Mouse (Mus musculus): ENCODE measurements around the gene Nt5dc3. TPM values are rescaled to one million over a fixed set of nuclear protein-coding genes. Genes with fewer than 3 reads are reported as not detected.

The Nt5dc3 gene
- total and polyA plus RNA-seq, 2 experiments, result 5.3 to 10.3 TPM

GRCm38 (mm10) chr10:86763672-86764071, 15.1 kb upstream of the Nt5dc3 start, which contains the start of gene Gm49358:
TSS of gene Gm49358 (plus strand) at chr10:86763972.
- TF ChIP-seq POLR2A (IDR thresholded peaks at IDR 0.05; ENCODE audit: extremely low read depth, insufficient read depth, low read length) (no peak), CTCF (IDR thresholded peaks at IDR 0.05; ENCODE audit: low read depth, low read length) (no peak)
- Histone ChIP-seq H3K4me1 (ENCODE audit: control insufficient read depth, insufficient read depth, low read length) (no peaks in the 10 kb centered on the region), H3K27me3 (ENCODE audit: control insufficient read depth, insufficient read depth, low read length) (no peaks in the 10 kb centered on the region), H3K4me3 (ENCODE audit: insufficient read depth, low read depth, low read length) (no peak within 1 kb of the TSS), H3K9ac (ENCODE audit: low read depth, low read length) (no peak within 1 kb of the TSS), H3K27ac (replicated peaks; ENCODE audit: insufficient read depth, low read depth, low read length) (no peak within 1 kb of the TSS), H3K79me2 (ENCODE audit: control insufficient read depth, insufficient read depth, low read length) (no peaks in the 10 kb centered on the region), H3K36me3 (ENCODE audit: control insufficient read depth, insufficient read depth, low read length) (no peaks in the 10 kb centered on the region)
- WGBS, result 97% methylated on average over 5 of the region's 5 CpGs
- no peak for DNase-seq (ENCODE audit: extremely low read depth, low read depth, low spot score)

- WGBS, result 89% methylated on average over 4 of the region's 4 CpGs
- TF ChIP-seq CTCF (IDR thresholded peaks at IDR 0.05; ENCODE audit: low read depth, low read length) (no peak), POLR2A (IDR thresholded peaks at IDR 0.05; ENCODE audit: extremely low read depth, insufficient read depth, low read length) (no peak)
These were observed 13.3 kb upstream of the Nt5dc3 start for GRCm38 (mm10) chr10:86765344-86765966.

GRCm38 (mm10) chr10:86769216-86769615, 9.6 kb upstream of the Nt5dc3 start:
- no peak overlapping the region for H3K9ac ChIP-seq (ENCODE audit: low read depth, low read length)
- H3K27ac ChIP-seq (replicated peaks; ENCODE audit: insufficient read depth, low read depth, low read length), result no peak overlapping the region
- TF ChIP-seq POLR2A (IDR thresholded peaks at IDR 0.05; ENCODE audit: extremely low read depth, insufficient read depth, low read length), result no peak
- TF ChIP-seq CTCF (IDR thresholded peaks at IDR 0.05; ENCODE audit: low read depth, low read length), result no peak
- H3K27me3 ChIP-seq (ENCODE audit: control insufficient read depth, insufficient read depth, low read length), result no peaks in the 10 kb centered on the region
- 78% methylated on average over 5 of the region's 5 CpGs for WGBS
- H3K4me3 ChIP-seq (ENCODE audit: insufficient read depth, low read depth, low read length), result no peak overlapping the region
- DNase-seq (ENCODE audit: extremely low read depth, low read depth, low spot score), result no peak
- no peaks in the 10 kb centered on the region for H3K79me2 ChIP-seq (ENCODE audit: control insufficient read depth, insufficient read depth, low read length)
- no peaks in the 10 kb centered on the region for H3K36me3 ChIP-seq (ENCODE audit: control insufficient read depth, insufficient read depth, low read length)
- no peaks in the 10 kb centered on the region for H3K4me1 ChIP-seq (ENCODE audit: control insufficient read depth, insufficient read depth, low read length)

More at GRCm38 (mm10) chr10:86765344-86765966, 13.3 kb upstream of the Nt5dc3 start:
- no peaks in the 10 kb centered on the region for H3K79me2 ChIP-seq (ENCODE audit: control insufficient read depth, insufficient read depth, low read length)
- no peak for DNase-seq (ENCODE audit: extremely low read depth, low read depth, low spot score)
- no peaks in the 10 kb centered on the region for H3K4me1 ChIP-seq (ENCODE audit: control insufficient read depth, insufficient read depth, low read length)
- H3K36me3 ChIP-seq (ENCODE audit: control insufficient read depth, insufficient read depth, low read length), result no peaks in the 10 kb centered on the region
- no peak overlapping the region for H3K4me3 ChIP-seq (ENCODE audit: insufficient read depth, low read depth, low read length)
- no peak overlapping the region for H3K9ac ChIP-seq (ENCODE audit: low read depth, low read length)
- no peaks in the 10 kb centered on the region for H3K27me3 ChIP-seq (ENCODE audit: control insufficient read depth, insufficient read depth, low read length)
- no peak overlapping the region for H3K27ac ChIP-seq (replicated peaks; ENCODE audit: insufficient read depth, low read depth, low read length)

- no peak for DNase-seq (ENCODE audit: extremely low read depth, low read depth, low spot score)
- no peaks in the 10 kb centered on the region for H3K36me3 ChIP-seq (ENCODE audit: control insufficient read depth, insufficient read depth, low read length)
- H3K27ac ChIP-seq (replicated peaks; ENCODE audit: insufficient read depth, low read depth, low read length), result no peak overlapping the region
- H3K9ac ChIP-seq (ENCODE audit: low read depth, low read length), result no peak overlapping the region
- 38% methylated on average over 4 of the region's 4 CpGs for WGBS
- TF ChIP-seq CTCF (IDR thresholded peaks at IDR 0.05; ENCODE audit: low read depth, low read length) (no peak), POLR2A (IDR thresholded peaks at IDR 0.05; ENCODE audit: extremely low read depth, insufficient read depth, low read length) (no peak)
- H3K4me3 ChIP-seq (ENCODE audit: insufficient read depth, low read depth, low read length), result no peak overlapping the region
- no peaks in the 10 kb centered on the region for H3K4me1 ChIP-seq (ENCODE audit: control insufficient read depth, insufficient read depth, low read length)
- no peaks in the 10 kb centered on the region for H3K27me3 ChIP-seq (ENCODE audit: control insufficient read depth, insufficient read depth, low read length)
- no peaks in the 10 kb centered on the region for H3K79me2 ChIP-seq (ENCODE audit: control insufficient read depth, insufficient read depth, low read length)
These were observed 9.0 kb upstream of the Nt5dc3 start for GRCm38 (mm10) chr10:86769797-86770196.

- Histone ChIP-seq H3K9ac (ENCODE audit: low read depth, low read length) (no peak overlapping the region), H3K4me3 (ENCODE audit: insufficient read depth, low read depth, low read length) (no peak overlapping the region), H3K27ac (replicated peaks; ENCODE audit: insufficient read depth, low read depth, low read length) (no peak overlapping the region), H3K79me2 (ENCODE audit: control insufficient read depth, insufficient read depth, low read length) (no peaks in the 10 kb centered on the region), H3K4me1 (ENCODE audit: control insufficient read depth, insufficient read depth, low read length) (no peaks in the 10 kb centered on the region), H3K36me3 (ENCODE audit: control insufficient read depth, insufficient read depth, low read length) (no peaks in the 10 kb centered on the region), H3K27me3 (ENCODE audit: control insufficient read depth, insufficient read depth, low read length) (no peaks in the 10 kb centered on the region)
- TF ChIP-seq POLR2A (IDR thresholded peaks at IDR 0.05; ENCODE audit: extremely low read depth, insufficient read depth, low read length) (no peak), CTCF (IDR thresholded peaks at IDR 0.05; ENCODE audit: low read depth, low read length) (no peak)
- DNase-seq (ENCODE audit: extremely low read depth, low read depth, low spot score), result no peak
- 91% methylated on average over 5 of the region's 5 CpGs for WGBS
These were observed 7.1 kb upstream of the Nt5dc3 start for GRCm38 (mm10) chr10:86771701-86772100.

- Histone ChIP-seq H3K4me3 (ENCODE audit: insufficient read depth, low read depth, low read length) (no peak overlapping the region), H3K36me3 (ENCODE audit: control insufficient read depth, insufficient read depth, low read length) (no peaks in the 10 kb centered on the region), H3K27me3 (ENCODE audit: control insufficient read depth, insufficient read depth, low read length) (no peaks in the 10 kb centered on the region), H3K4me1 (ENCODE audit: control insufficient read depth, insufficient read depth, low read length) (no peaks in the 10 kb centered on the region), H3K9ac (ENCODE audit: low read depth, low read length) (no peak overlapping the region), H3K27ac (replicated peaks; ENCODE audit: insufficient read depth, low read depth, low read length) (no peak overlapping the region), H3K79me2 (ENCODE audit: control insufficient read depth, insufficient read depth, low read length) (no peaks in the 10 kb centered on the region)
- TF ChIP-seq CTCF (IDR thresholded peaks at IDR 0.05; ENCODE audit: low read depth, low read length) (no peak), POLR2A (IDR thresholded peaks at IDR 0.05; ENCODE audit: extremely low read depth, insufficient read depth, low read length) (no peak)
- WGBS, result 78% methylated on average over 6 of the region's 6 CpGs
- DNase-seq (ENCODE audit: extremely low read depth, low read depth, low spot score), result no peak
These were observed 6.6 kb upstream of the Nt5dc3 start for GRCm38 (mm10) chr10:86772231-86772631.

Measured in liver, adult 2 months (tissue).